Mouse (Mus musculus) adrenal gland, adult 2 months (tissue): ENCODE measurements around the gene Hnrnpa3. TPM values are rescaled to one million over a fixed set of nuclear protein-coding genes. Genes with fewer than 3 reads are reported as not detected.
A peak's percentile ranks its signal among the peaks of the same experiment; 100 is the strongest.

ENCODE experiments used
- DNase-seq: peaks from one replicate; pipeline ENCODE4 v3.0.0; 2021
- microRNA-seq, 2 experiments: library from miRNA; unstranded; fragments of <30 nt; microRNA quantifications; one replicate each; pipeline ENCODE4 v1.2.0; 2021
- polyA plus RNA-seq: library from polyadenylated mRNA; depleted of rRNA; stranded (reverse); fragments of >200 nt; gene quantifications from 2 replicates; pipeline ENCODE4 v1.2.3, GENCODE M21; 2012; rRNA removed
- total RNA-seq, 2 experiments: library from RNA; stranded (reverse); gene quantifications; 2 replicates each; pipeline ENCODE4 v1.2.3; 2021

Hnrnpa3 gene
- total and polyA plus RNA-seq, 3 experiments: 3.8 to 403 (median 311) TPM

- peak; percentile 97 for DNase-seq
These were observed 44.5 kb downstream of the Hnrnpa3 start for GRCm38 (mm10) chr2:75703375-75704181.

GRCm38 (mm10) chr2:75704234-75705161 is 45.4 kb downstream of the Hnrnpa3 start, which contains the start of gene Nfe2l2:
TSS of gene Nfe2l2 (minus strand) at chr2:75704641.
- peak; percentile 100 for DNase-seq

GRCm38 (mm10) chr2:75705162-75705752 is 46.2 kb downstream of the Hnrnpa3 start:
- DNase-seq: no peak

GRCm38 (mm10) chr2:75706435-75706834 is 47.4 kb downstream of the Hnrnpa3 start:
- no peak for DNase-seq

GRCm38 (mm10) chr2:75707420-75707819 is 48.4 kb downstream of the Hnrnpa3 start:
- DNase-seq: no peak

- no peak for DNase-seq
These were observed 54.0 kb downstream of the Hnrnpa3 start for GRCm38 (mm10) chr2:75713083-75713482.

- no peak for DNase-seq
These were observed 55.7 kb downstream of the Hnrnpa3 start for GRCm38 (mm10) chr2:75714766-75715165.

- DNase-seq: no peak
These were observed 57.3 kb downstream of the Hnrnpa3 start for GRCm38 (mm10) chr2:75716046-75717016.

Small RNA genes within 50 kb of the gene (microRNA-seq; reads per million reads assigned to microRNA genes)
- gene Gm24574: 0 reads per million in 2 experiments

Other genes starting within 250 kb of the Hnrnpa3 start
- 100 to 1,000 TPM in 1 of 2 experiments, 10 to 100 TPM in 1; 84.3 to 124 TPM for gene Nfe2l2, start 45.4 kb downstream of the Hnrnpa3 start, total RNA-seq
- gene Nfe2l2, start 45.4 kb downstream of the Hnrnpa3 start, polyA plus RNA-seq: 36.3 and 42.9 TPM in 2 replicates
- 10 to 100 TPM; 28.7 to 36.9 TPM for gene Agps, start 172.9 kb downstream of the Hnrnpa3 start, total RNA-seq
- 1.7 and 1.9 TPM in 2 replicates for gene Agps, start 172.9 kb downstream of the Hnrnpa3 start, polyA plus RNA-seq